Comparison of ENCODE assay signal across 7 mouse cellular contexts in the genomic region with DNA sequence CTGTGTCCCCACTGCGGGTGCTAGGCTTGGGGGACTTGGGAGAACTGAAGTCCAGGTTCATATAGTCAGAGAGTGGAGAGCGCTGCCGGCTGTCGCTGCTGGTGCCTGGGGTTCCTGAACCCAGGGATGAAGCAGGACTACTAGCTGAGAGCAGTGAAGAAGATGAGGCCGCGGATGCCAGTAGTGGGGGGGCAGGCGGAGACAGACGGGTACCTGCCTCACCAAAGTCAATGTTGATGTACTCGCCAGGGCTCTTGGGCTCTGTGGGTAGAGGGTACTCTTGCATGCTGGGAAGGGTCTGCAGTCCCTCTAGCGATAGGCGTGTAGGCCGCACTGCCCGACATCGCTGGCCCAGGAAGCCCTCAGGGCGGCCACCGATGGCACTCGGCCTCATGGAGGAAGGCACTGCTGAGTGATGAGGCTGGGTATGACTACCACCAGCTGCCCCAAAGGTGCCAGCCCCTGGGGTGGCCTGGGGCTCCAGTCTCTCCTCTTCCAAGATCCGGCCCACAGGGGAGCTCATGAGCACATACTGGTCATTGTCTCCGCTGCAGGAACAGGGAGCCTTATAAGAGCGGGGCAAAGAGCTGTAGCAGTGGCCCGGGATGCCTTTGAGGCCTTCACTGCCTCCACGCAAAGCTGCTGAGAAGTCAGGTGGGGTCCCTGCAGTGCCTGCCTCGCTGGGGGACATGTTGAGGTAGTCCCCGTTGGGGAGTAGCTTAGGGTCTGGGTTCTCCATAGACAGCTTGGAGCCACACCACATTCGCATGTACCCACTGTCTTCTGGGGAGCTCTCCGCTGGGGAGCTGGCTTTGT. TPM values are rescaled to one million over a fixed set of nuclear protein-coding genes. Genes with fewer than 3 reads are reported as not detected.
DNase-seq lines count a peak whose midpoint lies in the region; ATAC-seq and TF ChIP-seq lines count a peak whose summit lies in the region.

No protein-coding gene starts in this region.

- DNase-seq in retina, postnatal 1 day: peak; percentile 27
- DNase-seq in retina, embryonic 14.5 days (ENCODE audit: low spot score): no peak
- no peak for DNase-seq in hindbrain, embryonic 14.5 days (ENCODE audit: low spot score)
- no peak for DNase-seq in embryo, embryonic 10 days (ENCODE audit: low spot score)

- H3K9ac ChIP-seq in hindbrain, embryonic 14.5 days: peak overlapping the region; percentile 88
- peak overlapping the region; percentile 92 for H3K9ac ChIP-seq in midbrain, embryonic 13.5 days (replicated peaks)

- WGBS in hindbrain, embryonic 14.5 days: 80% methylated on average over 26 of the region's 26 CpGs
- 78% methylated on average over 26 of the region's 26 CpGs for WGBS in midbrain, embryonic 13.5 days

- no peaks in the 10 kb centered on the region for H3K36me3 ChIP-seq in hindbrain, embryonic 14.5 days (replicated peaks; ENCODE audit: control insufficient read depth, insufficient read depth)
- 0 out of 2 replicates have a peak, but pooled peaks cover 9% of the 10 kb centered on the region for H3K36me3 ChIP-seq in midbrain, embryonic 13.5 days

- TF ChIP-seq CTCF in cortical plate, adult 2 months (IDR thresholded peaks at IDR 0.05; ENCODE audit: extremely low read depth, insufficient read depth, low read length): no peak

- TF ChIP-seq POLR2A in cortical plate, adult 2 months (IDR thresholded peaks at IDR 0.05; ENCODE audit: extremely low read depth, insufficient read depth, low read length): no peak

- ATAC-seq in hindbrain, embryonic 14.5 days (ENCODE audit: low FRiP score): no peak
- ATAC-seq in midbrain, embryonic 13.5 days: no peak
- no peak for ATAC-seq in activated CD4-positive, CD25-positive, alpha-beta regulatory T cell, adult 4 months

- H3K9me3 ChIP-seq in hindbrain, embryonic 14.5 days (ENCODE audit: control insufficient read depth, low read length): no peaks in the 10 kb centered on the region
- no peaks in the 10 kb centered on the region for H3K9me3 ChIP-seq in midbrain, embryonic 13.5 days

- H3K27ac ChIP-seq in cortical plate, adult 2 months (ENCODE audit: insufficient read depth, low read length): no peak overlapping the region
- H3K27ac ChIP-seq in hindbrain, embryonic 14.5 days: no peak overlapping the region
- no peak overlapping the region for H3K27ac ChIP-seq in midbrain, embryonic 13.5 days

- no peaks in the 10 kb centered on the region for H3K27me3 ChIP-seq in hindbrain, embryonic 14.5 days (ENCODE audit: control insufficient read depth, insufficient read depth, low read length)
- H3K27me3 ChIP-seq in midbrain, embryonic 13.5 days: no peaks in the 10 kb centered on the region

- peak overlapping the region; percentile 93 for H3K4me2 ChIP-seq in hindbrain, embryonic 14.5 days (replicated peaks)
- H3K4me2 ChIP-seq in midbrain, embryonic 13.5 days (replicated peaks): peak overlapping the region; percentile 79

- peak overlapping the region; percentile 50 for H3K4me3 ChIP-seq in cortical plate, adult 2 months (ENCODE audit: insufficient read depth, low read length)
- peak overlapping the region; percentile 90 for H3K4me3 ChIP-seq in hindbrain, embryonic 14.5 days (replicated peaks; ENCODE audit: low read length)
- H3K4me3 ChIP-seq in midbrain, embryonic 13.5 days (replicated peaks): peak overlapping the region; percentile 62

- H3K4me1 ChIP-seq in cortical plate, adult 2 months (ENCODE audit: control insufficient read depth, insufficient read depth, low read length): peaks cover 10% of the 10 kb centered on the region
- H3K4me1 ChIP-seq in hindbrain, embryonic 14.5 days (replicated peaks; ENCODE audit: control insufficient read depth, insufficient read depth, low read length): peaks cover 71% of the 10 kb centered on the region
- H3K4me1 ChIP-seq in midbrain, embryonic 13.5 days (replicated peaks): peaks cover 74% of the 10 kb centered on the region

RNA-seq across cellular contexts. Expression of a gene that starts 2.6 kb away (rescaled TPM):
- polyA plus RNA-seq in cortical plate, adult 2 months (2012; rRNA removed): 15.6 and 18.0 TPM in 2 replicates
- polyA plus RNA-seq in hindbrain, embryonic 14.5 days (2014; fragmentation: Nextera tagmentation; extraction: Ambion mirVana): 5.4 and 5.8 TPM in 2 replicates
- 5.6 and 5.9 TPM in 2 replicates for polyA plus RNA-seq in midbrain, embryonic 13.5 days (2015; fragmentation: Nextera tagmentation; extraction: Ambion mirVana)
- polyA plus RNA-seq in activated CD4-positive, CD25-positive, alpha-beta regulatory T cell, adult 4 months (2017; shearing (Covaris generic)): under 1 TPM; 0.48 to 0.83 TPM
